Mouse (Mus musculus) adrenal gland, postnatal 14 days (tissue): Measurements from ENCODE around the gene Sectm1a. TPM values are rescaled to one million over a fixed set of nuclear protein-coding genes. Genes with fewer than 3 reads are reported as not detected.
"Not testable (repeated sequence)": the region's sequence is repeated elsewhere in the genome, so short reads cannot be mapped to it uniquely, and the experiment has no call there.

Experiments
- DNase-seq: peaks from one replicate; pipeline ENCODE4 v3.0.0; 2021; ENCODE audit warnings: mixed read lengths
- long read RNA-seq, 2 experiments: library from polyadenylated mRNA; stranded (forward); transcript quantifications; one replicate each; pipeline ENCODE4 v2.0.0; 2021
- total RNA-seq: library from RNA; stranded (reverse); gene quantifications from 2 replicates; pipeline ENCODE4 v1.2.3, GENCODE M21; 2021

Gene Sectm1a
- not detected in 2 replicates for total RNA-seq
- long read RNA-seq, experiment 1: 0 reads
- long read RNA-seq, experiment 2: 0 reads

GRCm38 (mm10) chr11:121081120-121081519, at the start of gene Sectm1a:
Sectm1a (minus strand) TSS chr11:121081220.
- DNase-seq: no peak

DNA sequence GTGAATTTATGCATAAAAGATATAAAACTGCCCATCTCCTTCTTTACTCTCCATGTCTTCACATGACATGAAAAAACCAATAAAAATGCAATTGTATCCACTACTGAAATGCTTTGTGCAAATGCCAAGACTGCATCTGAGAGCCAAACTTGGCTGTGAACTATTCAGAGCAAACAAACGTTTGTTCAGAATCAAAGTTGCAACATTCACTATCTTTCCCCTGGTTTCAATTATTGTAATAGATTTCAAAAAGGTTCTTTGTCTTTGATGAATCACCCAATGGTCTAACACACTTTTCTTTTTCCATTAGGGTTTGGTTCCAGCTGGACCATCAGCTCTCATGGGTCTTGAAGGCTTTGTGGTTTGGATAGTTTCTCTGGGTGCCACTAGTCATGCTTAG, 48.6 kb upstream of the Sectm1a start:
- DNase-seq: no peak

DNA sequence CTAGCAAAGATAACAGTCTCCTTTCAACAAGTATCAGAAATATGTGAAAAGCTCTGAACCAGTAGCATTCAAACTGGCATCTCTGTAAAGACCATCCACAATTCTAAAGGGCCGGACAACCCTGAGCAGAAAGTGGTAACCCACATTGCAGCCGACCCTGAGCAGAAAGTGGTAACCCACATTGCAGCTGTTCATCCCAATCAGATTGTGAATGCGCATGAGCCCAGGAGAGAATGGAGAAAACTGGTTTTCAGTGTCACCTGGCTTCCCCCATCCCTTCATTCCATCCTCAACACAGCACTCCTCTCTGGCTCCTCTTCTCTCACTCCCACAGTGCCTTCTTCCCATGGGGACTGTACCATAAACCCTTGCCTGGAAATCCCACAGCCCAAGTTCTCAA, 46.4 kb upstream of the Sectm1a start:
- DNase-seq: no peak

- DNase-seq: peak; percentile 34
These were observed 45.4 kb upstream of the Sectm1a start for GRCm38 (mm10) chr11:121126395-121126794.

DNA sequence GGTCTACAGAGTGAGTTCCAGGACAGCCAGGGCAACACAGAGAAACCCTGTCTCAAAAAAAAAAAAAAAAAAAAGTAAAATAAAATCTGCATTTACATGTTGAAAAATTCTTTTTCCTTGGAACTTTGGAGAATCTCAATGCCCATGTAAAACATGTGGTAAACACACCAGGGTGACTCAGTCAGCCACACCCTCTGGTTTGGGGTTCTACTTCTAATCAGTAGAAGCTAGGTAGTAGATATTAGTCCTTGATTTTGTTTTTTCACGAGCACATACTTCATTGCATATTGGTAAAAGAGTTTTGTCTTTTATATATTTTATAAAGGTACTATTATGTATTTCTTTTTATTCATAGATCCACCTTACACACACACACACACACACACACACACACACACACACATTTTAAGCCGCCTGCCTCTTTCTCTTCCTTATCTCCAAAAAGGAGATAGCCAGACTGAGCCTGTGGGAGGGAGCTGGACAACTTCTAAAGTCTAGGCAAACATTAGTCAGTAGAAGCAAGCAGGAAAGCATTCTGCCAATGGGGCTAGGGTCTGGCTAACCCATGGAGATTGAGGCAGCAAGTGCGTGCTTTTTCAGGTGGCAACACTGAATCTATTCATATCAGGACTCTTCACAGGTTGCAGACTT, 44.6 kb upstream of the Sectm1a start:
- DNase-seq: no peak

DNA sequence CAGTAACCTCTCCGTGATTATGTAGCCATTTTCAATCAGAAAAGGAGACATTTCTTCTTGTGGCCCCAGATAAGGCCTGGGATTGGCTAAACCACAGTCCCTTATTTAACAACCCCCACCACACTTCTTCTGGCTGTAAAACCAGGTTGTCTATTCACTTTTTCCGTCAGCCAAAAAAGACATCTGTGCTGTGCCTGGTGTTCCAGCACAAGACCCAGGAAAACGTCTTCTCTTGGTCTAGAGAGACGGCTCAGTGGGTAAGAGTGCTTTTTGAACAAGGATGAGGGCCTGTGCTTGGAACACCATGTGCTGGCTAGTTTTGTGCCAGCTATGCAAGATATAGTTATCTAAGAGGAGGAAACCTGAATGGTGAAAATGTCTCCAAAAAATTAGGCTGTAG, 42.4 kb upstream of the Sectm1a start:
- DNase-seq: no peak

DNA sequence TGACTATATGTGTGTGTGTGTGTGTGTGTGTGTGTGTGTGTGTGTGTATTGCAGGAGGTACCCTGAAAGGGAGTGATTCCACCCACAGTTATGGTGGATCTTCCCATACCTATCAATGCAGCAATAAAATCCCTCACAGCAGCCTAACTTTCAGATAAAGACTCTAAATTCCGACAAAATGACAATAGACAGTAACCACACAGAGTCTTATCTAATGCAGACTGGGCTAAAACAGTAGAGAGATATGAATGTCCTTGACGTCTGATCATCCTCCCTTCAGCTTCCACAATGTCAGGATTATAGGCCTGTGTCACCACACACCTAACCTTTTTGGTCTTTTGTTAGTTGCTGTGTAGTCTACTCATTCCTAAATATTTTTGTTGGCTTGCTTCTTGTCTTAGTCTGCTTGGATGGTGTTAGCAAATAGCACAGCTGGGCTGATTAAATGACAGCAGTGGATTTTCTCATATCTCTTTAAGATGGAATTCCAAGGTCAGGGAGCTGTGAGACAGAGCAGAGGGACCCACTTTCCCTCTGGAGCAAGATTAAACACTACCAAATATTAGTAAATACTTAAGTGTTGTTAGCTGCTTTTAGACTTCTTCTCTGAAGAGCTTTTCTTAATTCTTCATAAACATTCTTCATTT, 41.1 kb upstream of the Sectm1a start:
- no peak for DNase-seq

GRCm38 (mm10) chr11:121121151-121121550, 40.1 kb upstream of the Sectm1a start:
- DNase-seq: no peak

DNA sequence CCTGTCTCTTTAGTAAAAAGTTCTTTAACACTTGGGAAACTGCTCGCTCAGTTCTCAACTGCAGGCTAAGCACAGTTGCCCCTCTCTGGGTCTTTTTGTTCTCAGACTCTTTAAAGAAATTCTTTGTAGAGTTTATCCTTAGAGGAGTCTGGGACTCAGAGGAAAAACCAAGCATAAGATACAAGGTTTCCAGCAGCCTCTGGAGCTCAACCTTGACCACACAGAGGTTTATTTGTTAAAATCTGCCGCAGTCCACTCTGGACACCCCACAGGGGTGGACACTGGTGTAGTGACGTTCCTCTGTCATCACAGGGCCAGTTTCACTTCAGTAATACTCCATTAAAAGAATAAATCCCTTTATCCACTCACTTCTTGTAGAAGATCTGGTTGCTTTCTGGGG, 37.6 kb upstream of the Sectm1a start, which contains the start of gene Tex19.2:
Tex19.2 (minus strand) TSS at position 101 of the 400 bp plus-strand sequence.
- DNase-seq: no peak

- DNase-seq: no peak
These were observed 37.1 kb upstream of the Sectm1a start for GRCm38 (mm10) chr11:121118106-121118505.

DNA sequence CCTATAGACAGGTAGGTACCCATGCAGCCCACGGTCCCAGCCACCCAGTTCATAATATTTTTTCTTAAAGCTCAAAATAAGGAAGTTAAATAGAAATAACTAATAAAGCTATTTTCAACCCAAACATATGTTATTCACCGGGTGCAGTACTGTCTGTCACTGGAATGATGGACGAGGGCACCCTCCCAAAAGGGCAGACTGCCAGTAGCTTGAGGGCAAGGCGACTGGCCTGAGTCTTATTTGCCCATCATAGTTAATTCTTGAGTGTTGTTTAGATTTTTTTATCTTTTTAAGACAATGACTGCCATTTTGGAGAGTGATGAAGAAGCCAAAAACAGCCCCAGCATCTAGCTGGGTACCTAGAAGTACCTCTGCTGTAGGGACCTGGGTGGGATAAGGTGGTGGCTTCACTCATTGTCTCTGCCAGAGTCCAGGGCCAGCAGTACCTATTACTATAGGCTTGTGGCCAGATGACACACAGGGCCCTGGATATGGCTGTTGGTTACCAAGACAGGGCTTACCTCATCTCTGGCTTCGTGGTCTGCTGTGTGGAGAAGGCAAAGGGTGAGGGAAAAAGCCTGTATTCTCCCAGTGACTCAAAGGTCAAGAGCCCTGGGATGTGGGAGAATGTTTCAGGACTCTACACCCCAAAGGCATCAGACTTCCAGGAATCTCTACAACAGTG, 31.2 kb upstream of the Sectm1a start:
- DNase-seq: peak; percentile 79

- DNase-seq: no peak
These were observed 30.6 kb upstream of the Sectm1a start for GRCm38 (mm10) chr11:121111601-121112000.

DNA sequence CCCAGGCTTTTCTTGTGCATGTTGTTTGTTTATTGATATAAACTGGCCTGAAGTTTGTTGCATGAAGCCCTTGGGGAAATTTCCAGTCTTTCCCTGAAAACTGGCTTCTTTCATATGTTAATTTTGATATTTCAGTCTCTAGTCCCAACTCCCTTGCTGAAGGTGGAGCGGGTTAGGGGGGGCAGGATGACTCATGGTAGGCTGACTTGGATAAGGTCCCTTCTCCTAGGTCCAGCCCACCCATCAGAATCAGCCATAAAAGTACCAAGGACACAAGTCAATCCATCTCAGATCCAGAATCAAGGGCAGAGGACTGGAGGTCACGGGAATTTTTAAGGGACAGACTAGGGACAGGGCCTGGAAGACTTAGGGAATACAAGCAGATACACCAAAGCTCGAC, 30.0 kb upstream of the Sectm1a start:
- peak; percentile 44 for DNase-seq

- DNase-seq: peak; percentile 57
These were observed 29.0 kb upstream of the Sectm1a start for GRCm38 (mm10) chr11:121109986-121110385.

- no peak for DNase-seq
These were observed 27.0 kb upstream of the Sectm1a start for GRCm38 (mm10) chr11:121108061-121108460.

- not testable (repeated sequence) for DNase-seq
These were observed 26.2 kb upstream of the Sectm1a start for GRCm38 (mm10) chr11:121107242-121107641.

- DNase-seq: no peak
These were observed 20.2 kb upstream of the Sectm1a start for GRCm38 (mm10) chr11:121101124-121101805.

GRCm38 (mm10) chr11:121100692-121101091, 19.7 kb upstream of the Sectm1a start:
- peak; percentile 20 for DNase-seq

GRCm38 (mm10) chr11:121099762-121100161, 18.7 kb upstream of the Sectm1a start:
- no peak for DNase-seq

DNA sequence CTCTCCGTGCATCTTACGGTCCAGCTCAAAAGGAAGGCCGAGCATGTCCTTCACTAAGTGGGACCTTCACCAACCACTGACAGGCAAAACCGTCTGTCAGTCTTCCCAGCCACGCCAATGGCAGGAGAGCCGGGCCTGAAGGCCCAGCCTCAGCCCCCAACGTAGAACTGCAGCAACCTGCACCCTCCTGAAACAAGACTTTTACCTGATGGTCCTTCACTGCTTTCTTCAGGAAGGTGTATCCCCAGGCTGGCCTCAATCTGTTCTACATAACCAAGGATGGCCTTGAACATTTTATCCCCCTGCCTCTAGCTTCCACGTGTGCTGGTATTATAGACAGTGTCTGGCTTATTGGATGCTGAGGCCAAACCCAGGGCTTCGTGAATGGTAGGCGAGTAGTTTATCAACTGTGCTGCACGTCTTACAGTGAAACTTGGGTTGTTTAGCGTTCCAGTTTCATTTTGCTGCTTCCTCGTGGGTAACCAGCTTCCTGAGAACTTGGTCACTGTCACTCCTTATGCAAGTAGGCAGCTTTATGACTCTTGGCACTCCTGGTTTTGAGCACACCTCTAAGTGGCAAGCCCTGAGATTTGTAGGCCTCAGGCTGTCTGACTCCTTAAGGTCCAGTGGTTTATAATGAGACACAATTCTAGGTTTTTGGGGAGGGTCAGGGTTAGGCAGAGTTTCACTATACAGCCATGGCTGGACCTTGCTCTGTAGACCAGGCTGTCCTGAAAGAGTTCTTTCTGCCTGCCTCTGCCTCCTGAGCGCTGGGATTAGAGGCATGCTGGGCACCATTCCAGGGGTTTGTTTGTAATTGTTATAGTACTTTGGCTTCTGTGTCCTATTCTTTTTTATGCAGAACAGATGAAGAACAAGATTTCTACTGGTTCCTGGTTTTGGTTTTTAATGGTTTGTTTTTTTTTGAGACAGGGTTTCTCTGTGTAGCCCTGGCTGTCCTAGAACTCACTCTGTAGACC, 11.9 kb upstream of the Sectm1a start:
- no peak for DNase-seq

- no peak for DNase-seq
These were observed 9.9 kb upstream of the Sectm1a start for GRCm38 (mm10) chr11:121090943-121091342.
